Mouse (Mus musculus) CH12.LX (cell line): ENCODE data around the gene Sgsh. TPM values are rescaled to one million over a fixed set of nuclear protein-coding genes. Genes with fewer than 3 reads are reported as not detected.

Source experiments
- DNase-seq: peaks from one replicate; pipeline ENCODE4 v3.0.0-alpha.2; 2013; ENCODE audit errors: extremely low read depth
- H3K27ac ChIP-seq: 2 replicates; pipeline ENCODE4 v1.5.1; 2012; ENCODE audit warnings: low read depth, mild to moderate bottlenecking, control low read depth, moderate library complexity; ENCODE audit not compliant: insufficient read depth
- H3K27me3 ChIP-seq: replicated peaks from 2 replicates; pipeline ENCODE3; 2012; ENCODE audit warnings: inconsistent platforms
- H3K36me3 ChIP-seq, 2 experiments: replicated peaks in 1 of 2; 2 replicates each; pipeline versions ENCODE3 to v1.6.1; 2012; ENCODE audit warnings: inconsistent platforms in 1 of 2, low read length in 1 of 2, mild to moderate bottlenecking in 1 of 2, mixed read lengths in 1 of 2, moderate library complexity in 1 of 2; ENCODE audit not compliant: control insufficient read depth in 1 of 2, insufficient read depth in 1 of 2
- H3K4me1 ChIP-seq, 2 experiments: 2 replicates each; pipeline ENCODE4 v1.6.1; 2012; ENCODE audit warnings: inconsistent platforms in 1 of 2, moderate library complexity in 1 of 2; ENCODE audit not compliant: insufficient read depth in 2 of 2, control insufficient read depth in 1 of 2
- H3K4me2 ChIP-seq: 2 replicates; pipeline ENCODE4 v1.6.1; 2012; ENCODE audit warnings: low read depth, mild to moderate bottlenecking, control low read depth; ENCODE audit not compliant: poor library complexity, insufficient read depth, severe bottlenecking
- H3K4me3 ChIP-seq, 3 experiments: fragments of 150-350 bp in 1 of 3; sonication (generic) in 1 of 3; replicated peaks in 1 of 3; 2 replicates each; pipeline versions ENCODE3 to v1.5.1; 2011 to 2012; ENCODE audit warnings: low read depth in 2 of 3, low read length in 2 of 3, mild to moderate bottlenecking in 2 of 3, moderate library complexity in 2 of 3, control low read depth in 1 of 3, improper control_type of control experiment in 1 of 3, inconsistent platforms in 1 of 3, mixed read lengths in 1 of 3; ENCODE audit not compliant: poor library complexity in 1 of 3
- H3K79me2 ChIP-seq: replicated peaks from 2 replicates; pipeline ENCODE4 v1.6.1; 2012; ENCODE audit warnings: mild to moderate bottlenecking, moderate library complexity; ENCODE audit not compliant: control insufficient read depth, poor library complexity, insufficient read depth, severe bottlenecking; ENCODE audit errors: extremely low read depth
- H3K9ac ChIP-seq: 2 replicates; pipeline ENCODE4 v1.6.1; 2012; ENCODE audit warnings: low read depth, mild to moderate bottlenecking, control low read depth, moderate library complexity; ENCODE audit not compliant: insufficient read depth
- H3K9me3 ChIP-seq: replicated peaks from 2 replicates; pipeline ENCODE3; 2012; ENCODE audit warnings: low read length, inconsistent platforms, mixed read lengths
- BHLHE40 ChIP-seq: IDR thresholded peaks from 2 replicates; pipeline ENCODE4 v1.6.1; 2011; ENCODE audit warnings: mild to moderate bottlenecking, low read depth, low read length, improper control_type of control experiment
- CHD2 ChIP-seq: IDR thresholded peaks from 2 replicates; pipeline ENCODE4 v1.6.1; 2011; ENCODE audit warnings: low read length, improper control_type of control experiment
- CTCF ChIP-seq, 2 experiments: IDR thresholded peaks in 1 of 2; conservative IDR thresholded peaks in 1 of 2; 2 replicates each; pipeline ENCODE4 v1.5.1; 2011 to 2012; ENCODE audit warnings: low read depth in 2 of 2, low read length in 2 of 2, improper control_type of control experiment in 1 of 2, inconsistent platforms in 1 of 2, mild to moderate bottlenecking in 1 of 2, moderate library complexity in 1 of 2
- E2F4 ChIP-seq: IDR thresholded peaks from 2 replicates; pipeline ENCODE4 v1.6.1; 2011; ENCODE audit warnings: low read depth, low read length, improper control_type of control experiment; ENCODE audit not compliant: insufficient replicate concordance
- ELF1 ChIP-seq: IDR thresholded peaks from 2 replicates; pipeline ENCODE4 v1.6.1; 2014; ENCODE audit warnings: low read depth, mild to moderate bottlenecking, inconsistent platforms, low read length, improper control_type of control experiment
- EP300 ChIP-seq: IDR thresholded peaks from 2 replicates; pipeline ENCODE4 v1.6.1; 2011; ENCODE audit warnings: low read length, improper control_type of control experiment
- HCFC1 ChIP-seq: IDR thresholded peaks from 2 replicates; pipeline ENCODE4 v1.6.1; 2012; ENCODE audit warnings: low read depth, mild to moderate bottlenecking, inconsistent platforms, low read length, improper control_type of control experiment
- IRF4 ChIP-seq: IDR thresholded peaks from 2 replicates; pipeline ENCODE4 v1.6.1; 2014; ENCODE audit warnings: low read depth, mild to moderate bottlenecking, inconsistent platforms, low read length, improper control_type of control experiment
- MAFK ChIP-seq: IDR thresholded peaks from 2 replicates; pipeline ENCODE4 v1.6.1; 2011; ENCODE audit warnings: low read length, improper control_type of control experiment; ENCODE audit not compliant: insufficient replicate concordance
- MAX ChIP-seq: IDR thresholded peaks from 2 replicates; pipeline ENCODE4 v1.6.1; 2011; ENCODE audit warnings: low read length, improper control_type of control experiment
- MAZ ChIP-seq: IDR thresholded peaks from 2 replicates; pipeline ENCODE4 v1.6.1; 2012; ENCODE audit warnings: low read depth, mild to moderate bottlenecking, inconsistent platforms, low read length, improper control_type of control experiment, moderate library complexity
- MEF2A ChIP-seq: IDR thresholded peaks from 2 replicates; pipeline ENCODE4 v1.6.1; 2014; ENCODE audit warnings: low read depth, mild to moderate bottlenecking, inconsistent platforms, low read length, improper control_type of control experiment, borderline replicate concordance
- MXI1 ChIP-seq: IDR thresholded peaks from 2 replicates; pipeline ENCODE4 v1.6.1; 2011; ENCODE audit warnings: mild to moderate bottlenecking, low read depth, low read length, improper control_type of control experiment
- MYC ChIP-seq: IDR thresholded peaks from 2 replicates; pipeline ENCODE4 v1.6.1; 2011; ENCODE audit warnings: low read depth, mild to moderate bottlenecking, improper control_type of control experiment, low read length
- POLR2A ChIP-seq: IDR thresholded peaks from 2 replicates; pipeline ENCODE4 v1.6.1; 2011; ENCODE audit warnings: low read depth, mild to moderate bottlenecking, improper control_type of control experiment, low read length
- POLR2AphosphoS2 ChIP-seq: IDR thresholded peaks from 2 replicates; pipeline ENCODE4 v1.6.1; 2011; ENCODE audit warnings: low read depth, low read length, improper control_type of control experiment
- TBP ChIP-seq: conservative IDR thresholded peaks from 2 replicates; pipeline ENCODE4 v1.6.1; 2011; ENCODE audit warnings: low read depth, low read length, improper control_type of control experiment
- UBTF ChIP-seq: IDR thresholded peaks from 2 replicates; pipeline ENCODE4 v1.6.1; 2012; ENCODE audit warnings: low read depth, mild to moderate bottlenecking, inconsistent platforms, low read length, improper control_type of control experiment, moderate library complexity
- USF1 ChIP-seq: IDR thresholded peaks from 2 replicates; pipeline ENCODE4 v1.6.1; 2014; ENCODE audit warnings: low read depth, mild to moderate bottlenecking, inconsistent platforms, low read length, improper control_type of control experiment
- ZMIZ1 ChIP-seq: IDR thresholded peaks from 2 replicates; pipeline ENCODE4 v1.6.1; 2012; ENCODE audit warnings: low read depth, mild to moderate bottlenecking, inconsistent platforms, low read length, improper control_type of control experiment
- dilution Hi-C: fragments of 300-500 bp; cut with MboI; formaldehyde crosslinking; loops from 2 replicates; pipeline ENCODE4 v1.14.3; 2020; ENCODE audit warnings: low sequenced_read_pairs; ENCODE audit not compliant: extremely low pct_unique_long_range_greater_than_20kb, extremely low pct_ligation_motif_present
- in situ Hi-C: fragments of 300-500 bp; cut with MboI; formaldehyde crosslinking; loops from 3 replicates; pipeline ENCODE4 v1.14.3; 2019; ENCODE audit warnings: low sequenced_read_pairs, low pct_ligation_motif_present, low pct_unique_long_range_greater_than_20kb, mixed read lengths
- polyA plus RNA-seq: library from polyadenylated mRNA; unstranded; fragments of >175 nt; gene quantifications from 2 replicates; pipeline ENCODE4 v1.2.1, GENCODE M21; 2012; ENCODE audit warnings: low read depth; ENCODE audit not compliant: insufficient read length
- total RNA-seq, 2 experiments: library from RNA; depleted of rRNA; stranded (reverse); fragments of 300-350 nt in 1 of 2; fragments of >200 nt in 1 of 2; gene quantifications; 2 replicates each; pipeline ENCODE4 v1.2.3; 2012 to 2014

The Sgsh gene
- total and polyA plus RNA-seq, 3 experiments = 3.2 to 12.2 (median 10.6) TPM

DNA sequence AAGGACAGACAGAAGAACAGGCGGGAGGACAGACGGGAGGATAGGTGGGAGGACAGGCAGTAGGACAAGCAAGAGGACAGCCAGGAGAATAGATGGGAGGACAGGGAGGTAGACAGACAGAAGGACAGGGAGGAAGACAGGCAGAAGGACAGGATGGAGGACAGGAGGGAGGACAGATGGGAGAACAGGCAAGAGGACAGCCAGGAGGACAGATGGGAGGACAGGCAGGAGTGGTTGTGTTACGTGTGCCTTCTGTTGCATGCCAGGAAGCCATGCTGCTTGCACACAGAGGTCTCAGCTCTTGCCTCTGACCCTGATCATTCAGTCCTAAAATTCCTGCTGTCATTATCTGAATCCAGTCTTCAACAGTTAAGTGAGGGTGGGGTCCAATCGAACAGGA is 1.4 kb downstream of the Sgsh start:
- TF ChIP-seq EP300 (no peak), POLR2AphosphoS2 (no peak), BHLHE40 (no peak), CTCF (conservative IDR thresholded peaks at IDR 0.05 in 1 of 2, IDR thresholded peaks at IDR 0.05 in 1 of 2; ENCODE audit: low read depth in 2 of 2, low read length in 2 of 2) (no peak), MAFK (no peak), UBTF (no peak), ELF1 (no peak), MEF2A (no peak), IRF4 (no peak), CHD2 (no peak), USF1 (no peak), MAZ (no peak), ZMIZ1 (no peak), POLR2A (no peak), TBP (no peak), HCFC1 (no peak), MYC (no peak), E2F4 (no peak), MAX (no peak)
- in situ Hi-C loops = no loop called here
- Histone ChIP-seq H3K9me3 (no peaks in the 10 kb centered on the region), H3K4me3 (no peak overlapping the region), H3K4me1 (peaks cover 16 to 24% of the 10 kb centered on the region in 2 experiments), H3K36me3 (peaks cover 19 to 54% of the 10 kb centered on the region in 2 experiments), H3K27ac (no peak overlapping the region), H3K79me2 (no peaks in the 10 kb centered on the region), H3K9ac (no peak overlapping the region), H3K27me3 (no peaks in the 10 kb centered on the region), H3K4me2 (no peak overlapping the region)
- dilution Hi-C loops = no loop called here
- DNase-seq = no peak

DNA sequence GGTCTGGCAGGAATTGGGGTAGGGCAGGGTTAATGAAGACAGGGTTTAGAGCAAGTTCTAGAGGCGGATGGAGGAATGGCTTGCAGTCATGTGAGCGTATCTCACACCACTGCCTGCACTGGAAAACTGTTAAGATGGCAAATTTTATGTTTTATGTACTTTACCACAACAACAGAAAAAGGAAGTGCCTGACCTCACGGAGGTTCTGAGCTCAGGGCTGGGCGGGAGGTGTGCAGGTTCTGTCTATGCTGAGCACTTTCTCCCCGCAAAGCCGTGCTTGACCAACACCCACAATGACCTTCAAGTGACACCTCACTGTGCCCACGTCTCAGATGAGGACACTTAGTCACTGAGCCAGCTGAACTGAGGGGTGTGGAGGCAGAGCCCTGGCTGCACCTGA is 3.2 kb downstream of the Sgsh start:
- Histone ChIP-seq H3K9ac (no peak overlapping the region), H3K4me3 (no peak overlapping the region), H3K79me2 (no peaks in the 10 kb centered on the region), H3K4me2 (no peak overlapping the region), H3K9me3 (no peaks in the 10 kb centered on the region), H3K27me3 (no peaks in the 10 kb centered on the region), H3K27ac (no peak overlapping the region), H3K36me3 (peaks cover 27 to 59% of the 10 kb centered on the region in 2 experiments), H3K4me1 (peaks cover 20 to 32% of the 10 kb centered on the region in 2 experiments)
- no peak for DNase-seq
- in situ Hi-C loops (no loop called here), dilution Hi-C loops (no loop called here)
- peak; percentile 37; the same call in 1 of the 2 replicates for TF ChIP-seq BHLHE40
- TF ChIP-seq MXI1 = no peak
- TF ChIP-seq POLR2A = no peak
